Mouse (Mus musculus) neural tube, embryonic 14.5 days (tissue): ENCODE results near the gene Slco2a1. TPM values are rescaled to one million over a fixed set of nuclear protein-coding genes. Genes with fewer than 3 reads are reported as not detected.

ENCODE experiments used
- polyA plus RNA-seq: library from polyadenylated mRNA; unstranded; fragments of >200 nt; fragmentation: Nextera tagmentation; extraction: Ambion mirVana; gene quantifications from 2 replicates; pipeline ENCODE4 v1.2.1, GENCODE M21; 2014

The Slco2a1 gene
- polyA plus RNA-seq, 1 experiment from 2014 or later: 1.0 TPM

Other genes starting within 250 kb of the Slco2a1 start
- 13.3 and 17.7 TPM in 2 replicates for gene Ryk, start 153.8 kb upstream of the Slco2a1 start, polyA plus RNA-seq
- 92.1 and 95.2 TPM in 2 replicates for gene Rab6b, start 123.1 kb downstream of the Slco2a1 start, polyA plus RNA-seq
- gene Srprb, start 213.4 kb downstream of the Slco2a1 start, polyA plus RNA-seq: 57.3 and 60.6 TPM in 2 replicates
- gene Gm20425, start 241.6 kb downstream of the Slco2a1 start, polyA plus RNA-seq: 0.68 and 2.1 TPM in 2 replicates
- 28.0 and 47.3 TPM in 2 replicates for gene Trf, start 241.7 kb downstream of the Slco2a1 start, polyA plus RNA-seq